Mouse (Mus musculus): ENCODE results near the gene Tead4.

The Tead4 gene

GRCm38 (mm10) chr6:128291284-128291683 is 9.3 kb downstream of the Tead4 start:
- DNase-seq (ENCODE audit: low spot score in 2 of 2), result no peak

GRCm38 (mm10) chr6:128288681-128289080 is 11.9 kb downstream of the Tead4 start:
- no peak for DNase-seq (ENCODE audit: low spot score in 2 of 2)

- peak; percentile 37 to 51 for DNase-seq (ENCODE audit: low spot score in 2 of 2)
These were observed 14.7 kb downstream of the Tead4 start for GRCm38 (mm10) chr6:128285792-128286430.

DNA sequence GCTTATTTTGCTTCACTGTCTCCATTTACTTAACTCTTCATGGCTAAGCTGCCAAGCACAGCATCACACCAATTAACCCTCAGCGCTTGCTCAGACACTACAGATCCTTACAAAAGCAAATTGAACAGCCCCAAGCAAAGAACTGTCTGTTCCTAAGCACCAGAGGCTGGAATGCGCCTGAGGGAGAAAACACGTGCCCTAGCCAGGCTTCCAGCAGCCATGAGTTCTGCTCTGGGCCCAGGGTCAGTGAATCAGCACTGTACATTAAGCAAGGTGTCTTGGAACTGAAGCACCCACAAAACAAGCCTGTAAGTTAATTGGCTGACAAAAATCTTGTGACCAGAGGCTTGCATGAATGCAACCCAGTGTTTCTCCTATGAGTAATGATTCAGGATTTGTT is 18.5 kb downstream of the Tead4 start:
- DNase-seq (ENCODE audit: low spot score in 2 of 2), result no peak

- no peak for DNase-seq (ENCODE audit: low spot score in 2 of 2)
These were observed 20.0 kb downstream of the Tead4 start for GRCm38 (mm10) chr6:128280472-128281145.

DNA sequence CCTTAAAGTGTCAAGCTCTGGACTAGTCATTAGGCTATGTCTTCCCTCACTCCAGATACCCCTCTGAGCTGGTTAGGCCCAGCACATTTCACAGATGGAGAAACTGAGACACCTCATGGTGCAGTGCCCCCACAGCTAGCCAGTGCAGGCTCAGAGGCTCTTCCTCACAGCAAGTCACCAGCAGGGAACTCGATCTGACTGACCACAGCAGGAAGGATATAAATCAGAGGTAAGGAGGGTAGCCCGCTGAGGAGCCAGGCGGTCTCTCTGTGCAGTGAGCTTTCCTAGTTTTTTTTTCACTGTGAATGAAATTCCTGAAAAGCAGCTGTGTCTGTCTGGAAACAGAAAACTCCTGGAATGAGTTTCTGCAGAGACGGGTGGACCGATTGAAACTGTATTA is 21.0 kb downstream of the Tead4 start:
- DNase-seq (ENCODE audit: low spot score in 2 of 2), result no peak

- DNase-seq (ENCODE audit: low spot score in 2 of 2), result no peak
These were observed 21.5 kb downstream of the Tead4 start for GRCm38 (mm10) chr6:128279099-128279498.

DNA sequence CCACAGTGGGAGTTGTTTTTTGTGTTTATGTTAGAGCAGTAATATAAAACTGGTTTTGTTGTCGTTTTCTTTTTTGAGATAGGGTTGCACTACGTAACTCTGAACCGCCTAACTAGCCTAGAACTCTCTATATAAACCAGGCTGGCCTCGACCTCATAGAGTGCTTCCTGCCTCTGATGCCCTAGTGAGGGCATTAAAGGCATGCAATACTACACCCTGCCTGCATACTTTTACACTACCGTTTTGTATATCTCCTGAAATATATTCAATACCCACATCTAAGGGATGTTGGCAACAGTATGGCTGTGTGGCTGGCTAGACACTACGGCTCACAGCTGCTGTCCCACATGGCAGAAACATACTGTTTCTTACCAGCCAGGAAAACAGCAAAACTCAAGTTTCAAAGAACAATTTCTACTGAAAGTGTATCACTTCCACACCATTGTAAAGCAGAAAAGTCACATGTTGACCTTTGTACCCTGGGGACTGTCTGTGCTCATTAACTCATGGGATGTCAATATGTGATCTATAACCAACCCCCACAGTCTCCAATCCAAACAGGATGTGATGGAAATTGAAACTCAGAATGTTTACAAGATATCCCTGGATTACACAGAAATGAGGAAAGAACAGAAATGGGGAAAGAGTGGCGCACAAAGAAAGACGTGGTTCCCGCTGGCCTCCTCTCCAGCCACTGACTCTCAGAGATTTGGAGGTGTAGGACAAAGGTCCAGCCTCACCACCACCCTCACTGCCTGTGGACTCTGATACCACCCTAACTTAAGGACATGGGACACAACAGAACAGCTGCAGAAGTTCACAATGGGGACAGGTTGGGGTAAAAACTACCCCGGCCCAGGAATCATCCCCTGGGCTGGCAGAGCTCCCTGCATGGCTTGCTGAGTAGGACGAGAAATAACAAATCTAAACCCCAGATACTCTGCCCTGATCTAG is 23.2 kb downstream of the Tead4 start:
- DNase-seq (ENCODE audit: low spot score in 2 of 2), result no peak

DNA sequence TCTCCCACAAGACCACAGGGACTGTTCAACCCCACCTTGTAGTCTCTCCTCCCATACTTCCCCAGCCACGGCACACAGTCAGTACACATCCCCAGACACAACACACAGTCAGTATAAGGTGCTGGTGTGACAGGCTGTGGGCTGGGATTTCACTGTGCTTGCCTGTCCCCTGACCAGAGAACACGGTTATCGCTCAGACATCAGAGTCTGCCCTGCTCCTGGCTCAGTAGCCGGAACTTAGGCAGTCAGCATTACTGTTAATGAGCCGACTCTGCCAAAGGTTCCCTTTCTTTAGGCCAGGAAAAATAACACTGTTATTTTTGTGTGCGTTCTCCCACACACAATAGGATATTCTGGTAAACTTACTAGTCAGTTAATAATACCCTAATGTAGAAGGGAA is 24.3 kb downstream of the Tead4 start:
- no peak for DNase-seq (ENCODE audit: low spot score in 2 of 2)

DNA sequence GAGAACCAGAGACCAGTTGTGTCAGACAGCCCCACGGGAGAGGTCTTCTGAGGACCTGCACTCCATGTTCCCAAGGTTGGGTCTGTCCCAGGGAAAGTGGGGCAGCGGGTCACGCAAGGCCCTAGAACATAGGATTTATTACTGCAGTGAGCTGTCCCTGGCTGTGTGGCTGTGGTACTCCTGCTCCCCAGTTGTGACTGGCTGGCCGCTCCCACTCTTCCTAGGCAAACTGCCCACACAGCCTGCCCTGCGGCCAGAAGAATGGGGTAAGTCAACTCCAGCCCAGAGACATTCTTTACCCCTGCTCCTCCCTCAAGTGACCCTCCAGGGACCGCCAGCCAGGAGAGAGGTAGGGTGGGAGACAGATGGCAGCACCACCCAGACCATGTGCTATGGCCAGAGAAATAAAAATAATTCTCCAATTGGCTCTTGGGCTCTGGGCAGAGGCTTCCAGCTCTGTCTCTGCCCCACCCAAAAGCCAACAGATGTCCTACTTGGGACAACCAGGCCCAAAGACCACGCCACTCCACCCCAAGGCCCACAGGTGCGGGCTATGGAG is 25.0 kb downstream of the Tead4 start:
- DNase-seq (ENCODE audit: low spot score in 2 of 2), result no peak

DNA sequence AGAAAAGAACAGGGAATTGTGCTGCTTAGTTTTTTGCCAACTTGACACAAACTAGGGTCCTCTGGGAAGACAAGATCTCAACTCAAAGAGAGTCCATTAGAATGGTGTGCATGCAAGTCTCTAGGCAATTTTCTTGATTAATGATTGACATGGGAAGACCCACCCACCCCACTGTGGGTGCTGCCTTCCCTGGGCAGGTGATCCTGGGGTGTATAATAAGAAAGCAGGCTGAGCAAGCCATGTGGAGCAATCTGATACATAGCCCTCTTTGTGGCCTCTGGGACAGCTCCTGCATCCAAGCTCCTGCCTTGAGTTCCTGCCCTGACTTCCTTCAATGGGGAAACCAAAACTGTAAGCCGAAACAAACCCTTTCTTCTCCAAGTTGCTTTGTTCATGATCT is 27.1 kb downstream of the Tead4 start:
- no peak for DNase-seq (ENCODE audit: low spot score in 2 of 2)

DNA sequence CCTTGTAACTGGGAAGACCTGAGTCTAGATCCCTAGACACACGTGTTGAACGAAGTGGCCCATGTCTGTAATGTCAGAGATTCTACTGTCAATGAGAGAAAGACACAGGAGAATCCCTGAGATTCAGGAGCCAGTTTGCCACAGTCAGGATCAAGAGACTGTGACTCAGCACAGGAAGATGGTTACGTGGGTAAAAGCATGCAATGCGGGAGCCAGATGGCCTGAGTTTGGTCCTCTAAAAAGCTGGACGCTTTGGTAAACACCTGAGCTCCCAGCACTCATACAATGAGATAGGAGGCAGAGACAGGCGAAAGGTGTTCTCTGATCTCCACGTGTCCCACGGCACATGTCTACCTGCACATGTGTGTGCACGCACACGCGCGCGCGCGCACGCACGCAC is 27.9 kb downstream of the Tead4 start:
- no peak for DNase-seq (ENCODE audit: low spot score in 2 of 2)

GRCm38 (mm10) chr6:128269850-128270249 is 30.8 kb downstream of the Tead4 start:
- DNase-seq (ENCODE audit: low spot score in 2 of 2), result no peak

- DNase-seq (ENCODE audit: low spot score in 2 of 2), result no peak
These were observed 35.6 kb downstream of the Tead4 start for GRCm38 (mm10) chr6:128264870-128265526.

DNA sequence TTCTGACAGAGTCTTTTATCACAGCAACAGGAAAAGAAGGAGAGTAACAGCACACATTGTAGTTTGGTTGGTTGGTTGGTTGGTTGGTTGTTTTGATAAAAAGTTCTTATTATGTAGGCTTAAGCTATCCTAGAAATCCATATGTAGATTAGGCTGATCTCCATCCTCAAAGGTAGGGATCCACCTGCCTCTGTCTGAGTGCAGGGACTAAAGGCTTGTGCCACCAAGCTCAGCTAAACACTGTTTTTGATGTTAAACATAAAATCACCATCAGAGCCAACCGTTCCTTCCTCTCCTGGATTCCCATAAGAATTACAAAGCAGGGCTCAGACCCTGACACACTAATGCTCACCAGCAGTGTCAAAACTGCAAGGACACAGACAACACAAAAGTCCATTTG is 39.1 kb downstream of the Tead4 start:
- DNase-seq (ENCODE audit: low spot score in 2 of 2), result no peak

GRCm38 (mm10) chr6:128259252-128259651 is 41.4 kb downstream of the Tead4 start:
- no peak for DNase-seq (ENCODE audit: low spot score in 2 of 2)

DNA sequence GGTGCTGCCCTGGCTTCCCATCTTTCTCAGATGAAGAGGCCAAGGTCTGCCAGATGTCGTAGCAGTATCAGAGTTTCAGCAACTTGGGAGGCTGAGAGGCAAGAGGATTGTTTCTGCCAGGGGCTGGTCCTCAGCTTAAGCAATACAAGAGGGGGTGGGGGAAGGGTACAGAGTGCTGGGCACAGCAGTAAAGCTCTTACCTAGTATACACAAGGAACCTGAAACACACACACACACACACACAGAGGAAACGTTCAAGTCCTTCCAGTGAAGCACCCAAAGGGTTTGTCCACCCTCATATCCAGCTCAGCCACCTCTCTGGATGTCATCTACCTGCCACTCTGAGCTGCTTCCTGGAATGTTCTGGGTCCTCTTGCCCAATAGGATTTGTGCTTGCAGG is 44.7 kb downstream of the Tead4 start:
- DNase-seq (ENCODE audit: low spot score in 2 of 2), result no peak

GRCm38 (mm10) chr6:128255292-128255691 is 45.3 kb downstream of the Tead4 start:
- no peak for DNase-seq (ENCODE audit: low spot score in 2 of 2)

GRCm38 (mm10) chr6:128254551-128254950 is 46.1 kb downstream of the Tead4 start:
- no peak for DNase-seq (ENCODE audit: low spot score in 2 of 2)

- DNase-seq (ENCODE audit: low spot score in 2 of 2), result no peak
These were observed 47.5 kb downstream of the Tead4 start for GRCm38 (mm10) chr6:128253111-128253510.

GRCm38 (mm10) chr6:128250596-128250995 is 50.0 kb downstream of the Tead4 start:
- DNase-seq (ENCODE audit: low spot score in 2 of 2), result no peak

All from heart, adult 9 months (tissue).